Mouse (Mus musculus) natural killer cell, adult 2 months (primary cell): Measurements from ENCODE around the gene Psg25.
"Not testable (repeated sequence)": the region's sequence is repeated elsewhere in the genome, so short reads cannot be mapped to it uniquely, and the experiment has no call there.

ENCODE experiments used
- DNase-seq, 2 experiments: peaks; one replicate each; pipeline ENCODE4 v3.0.0; 2022; ENCODE audit warnings: low spot score in 2 of 2

Psg25 gene

DNA sequence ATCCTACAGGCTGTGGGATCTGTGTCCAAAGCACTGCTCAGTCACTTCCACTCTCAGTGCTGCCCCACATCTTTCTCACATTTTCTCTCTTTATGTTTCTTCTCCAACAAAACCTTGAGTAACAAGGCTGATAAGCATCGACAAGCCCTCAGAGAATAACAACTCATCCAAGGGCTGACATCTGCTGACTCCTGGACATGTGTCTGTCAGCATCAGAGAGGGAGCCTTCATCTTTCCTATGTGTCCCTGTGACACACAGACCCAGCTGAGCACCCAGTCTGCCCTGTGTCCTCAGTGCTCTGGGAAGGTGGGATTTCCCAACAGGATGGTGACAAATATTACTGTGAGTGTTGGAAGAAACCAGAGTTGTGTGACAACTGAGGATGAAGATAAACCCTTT is at the start of gene Psg25:
TSS of gene Psg25 (minus strand) at position 101 of the 400 bp plus-strand sequence.
- no peak for DNase-seq

DNA sequence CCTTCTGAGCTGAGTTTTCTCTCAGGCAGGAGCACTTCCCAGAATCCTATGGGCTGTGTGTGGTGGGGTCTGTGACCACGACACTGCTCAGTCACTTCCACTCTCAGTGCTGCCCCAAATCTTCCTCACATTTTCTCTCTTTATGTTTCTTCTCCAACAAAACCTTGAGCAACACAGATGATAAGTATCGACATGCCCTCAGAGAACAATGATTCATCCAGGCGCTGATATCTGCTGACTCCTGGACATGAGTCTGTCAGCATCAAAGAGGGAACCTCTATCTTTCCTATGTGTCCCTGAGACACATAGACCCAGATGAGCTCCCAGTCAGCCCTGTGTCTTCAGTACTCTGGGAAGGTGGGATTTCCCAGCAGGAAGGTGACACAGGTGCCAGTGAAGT is 35.1 kb upstream of the Psg25 start, which contains the start of gene Psg27:
TSS of gene Psg27 (minus strand) at position 101 of the 400 bp plus-strand sequence.
- DNase-seq, result no peak

- no peak for DNase-seq
These were observed 27.8 kb upstream of the Psg25 start for GRCm38 (mm10) chr7:18559850-18560249.

- not testable (repeated sequence) for DNase-seq
These were observed 23.7 kb upstream of the Psg25 start for GRCm38 (mm10) chr7:18555751-18556150.

GRCm38 (mm10) chr7:18533420-18533819 is 1.4 kb upstream of the Psg25 start:
- DNase-seq, result no peak

GRCm38 (mm10) chr7:18524668-18525067 is 7.4 kb downstream of the Psg25 start:
- DNase-seq, result no peak

DNA sequence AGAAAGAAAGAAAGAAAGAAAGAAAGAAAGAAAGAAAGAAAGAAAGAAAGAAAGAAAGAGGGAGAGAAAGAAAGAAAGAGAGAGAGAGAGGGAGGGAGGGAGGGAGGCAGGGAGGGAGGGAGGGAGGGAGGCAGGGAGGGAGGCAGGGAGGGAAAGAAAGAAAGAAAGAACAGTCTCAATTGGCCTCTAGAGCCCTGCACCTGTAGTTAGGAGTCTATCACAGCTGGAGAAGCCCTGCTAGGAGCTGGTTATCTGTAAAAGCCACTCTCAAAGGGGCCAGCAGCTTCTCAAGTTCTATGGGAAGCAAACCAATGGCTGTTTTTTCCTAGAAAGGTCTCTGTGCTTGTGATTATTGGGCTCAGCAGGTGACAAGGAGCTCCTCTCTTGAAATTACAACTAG is 19.2 kb downstream of the Psg25 start:
- not testable (repeated sequence) for DNase-seq

- DNase-seq, result not testable (repeated sequence)
These were observed 19.7 kb downstream of the Psg25 start for GRCm38 (mm10) chr7:18512417-18512816.

DNA sequence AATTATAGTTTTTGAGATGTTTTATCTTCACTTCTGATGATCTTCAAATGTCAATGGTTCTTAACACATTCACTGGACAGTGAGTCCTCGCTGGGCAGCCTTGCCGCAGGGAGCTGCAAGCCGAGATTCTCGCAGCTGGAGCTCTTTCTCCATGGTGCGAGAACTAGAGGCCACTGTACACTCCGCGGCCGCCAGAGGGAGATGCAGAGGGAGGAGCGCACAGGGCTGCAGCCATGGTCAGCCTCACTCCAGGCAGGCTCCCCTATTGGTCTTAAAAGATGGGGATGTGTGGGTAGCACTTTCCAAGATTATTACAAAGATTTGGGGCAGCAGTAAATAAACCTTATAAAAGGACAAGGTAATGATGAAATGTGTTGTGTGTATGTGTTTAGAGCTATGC is 20.6 kb downstream of the Psg25 start:
- DNase-seq, result no peak

DNA sequence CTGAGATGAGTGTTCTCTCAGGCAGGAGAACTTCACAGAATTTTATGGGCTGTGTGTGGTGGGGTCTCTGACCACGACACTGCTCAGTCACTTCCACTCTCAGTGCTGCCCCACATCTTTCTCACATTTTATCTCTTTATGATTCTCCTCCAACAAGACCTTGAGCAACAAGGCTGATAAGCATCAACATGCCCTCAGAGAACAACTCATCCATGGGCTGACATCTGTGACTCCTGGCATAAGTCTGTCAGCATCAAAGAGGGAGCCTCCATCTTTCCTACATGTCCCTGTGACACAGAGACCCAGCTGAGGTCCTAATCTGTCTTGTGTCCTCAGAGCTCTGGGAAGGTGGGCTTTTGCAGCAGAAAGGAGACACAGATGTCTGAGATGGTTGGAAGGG is 48.0 kb downstream of the Psg25 start, which contains the start of gene Psg26:
TSS of gene Psg26 (minus strand) at position 101 of the 400 bp plus-strand sequence.
- DNase-seq, result no peak
